Mouse (Mus musculus) heart, adult 2 months (tissue): ENCODE results near the gene Lhfpl2. TPM values are rescaled to one million over a fixed set of nuclear protein-coding genes. Genes with fewer than 3 reads are reported as not detected.
A peak's percentile ranks its signal among the peaks of the same experiment; 100 is the strongest.

Source experiments
- DNase-seq, 2 experiments: peaks; one replicate each; pipeline ENCODE4 v3.0.0; 2021
- H3K27ac ChIP-seq: fragments of 200-600 bp; 2 replicates; pipeline ENCODE4 v1.8.1; 2022
- H3K27me3 ChIP-seq: fragments of 200-500 bp; 2 replicates; pipeline ENCODE4 v1.6.1; 2012; ENCODE audit warnings: mild to moderate bottlenecking, low read length, inconsistent platforms, mixed read lengths; ENCODE audit not compliant: control insufficient read depth, insufficient read depth
- H3K36me3 ChIP-seq: fragments of 200-500 bp; 2 replicates; pipeline ENCODE4 v1.6.1; 2012; ENCODE audit warnings: low read length, inconsistent platforms; ENCODE audit not compliant: control insufficient read depth, insufficient read depth
- H3K4me1 ChIP-seq: fragments of 200-500 bp; 2 replicates; pipeline ENCODE4 v1.6.1; 2011; ENCODE audit warnings: low read length; ENCODE audit not compliant: control insufficient read depth, insufficient read depth
- H3K4me3 ChIP-seq: fragments of 200-600 bp; 2 replicates; pipeline ENCODE4 v1.8.1; 2022
- H3K79me2 ChIP-seq: fragments of 200-500 bp; replicated peaks from 2 replicates; pipeline ENCODE4 v1.6.1; 2012; ENCODE audit warnings: mild to moderate bottlenecking, inconsistent platforms, low read length, moderate library complexity, mixed read lengths; ENCODE audit not compliant: control insufficient read depth, insufficient read depth
- H3K9ac ChIP-seq: fragments of 200-500 bp; 2 replicates; pipeline ENCODE4 v1.6.1; 2012; ENCODE audit warnings: low read depth, mild to moderate bottlenecking, control low read depth, inconsistent platforms, low read length, mixed read lengths
- CTCF ChIP-seq: fragments of 200-600 bp; IDR thresholded peaks from 2 replicates; pipeline ENCODE4 v1.8.1; 2022; ENCODE audit warnings: antibody characterized with exemption, mild to moderate bottlenecking, moderate library complexity
- EP300 ChIP-seq: fragments of 200-500 bp; IDR thresholded peaks from 2 replicates; pipeline ENCODE4 v1.6.1; 2011; ENCODE audit warnings: low read depth, low read length, control low read depth; ENCODE audit not compliant: insufficient read depth
- POLR2A ChIP-seq: fragments of 200-500 bp; IDR thresholded peaks from 2 replicates; pipeline ENCODE4 v1.6.1; 2011; ENCODE audit warnings: mild to moderate bottlenecking, low read depth, low read length, control low read depth; ENCODE audit not compliant: insufficient read depth
- WGBS: fragments of 180-500 bp; shearing (Covaris S2); methylation state at CpG from one replicate; pipeline ENCODE4 v1.1.7; 2018; 5-methylcytosine and 5-hydroxymethylcytosine counted together
- intact Hi-C: fragments of 180-260 bp; cut with DNase I; formaldehyde crosslinking; loops from one replicate; pipeline ENCODE4 v1.15.1; 2025
- polyA plus RNA-seq: library from polyadenylated mRNA; depleted of rRNA; stranded (reverse); fragments of >200 nt; gene quantifications from 2 replicates; pipeline ENCODE4 v1.2.3, GENCODE M21; 2012
- total RNA-seq, 2 experiments: library from RNA; stranded (reverse); gene quantifications; 2 replicates each; pipeline ENCODE4 v1.2.3; 2021

The Lhfpl2 gene
- total and polyA plus RNA-seq, 3 experiments: 2.8 to 4.0 (median 3.5) TPM

- peaks cover 2% of the 10 kb centered on the region for H3K4me1 ChIP-seq
- no peak overlapping the region for H3K27ac ChIP-seq
- no peaks in the 10 kb centered on the region for H3K27me3 ChIP-seq
- no peak overlapping the region for H3K9ac ChIP-seq
- no peak overlapping the region for H3K4me3 ChIP-seq
- DNase-seq: no peak
- 0 out of 2 replicates have a peak, but pooled peaks cover under 1% of the 10 kb centered on the region for H3K36me3 ChIP-seq
- intact Hi-C loops: no loop called here
- TF ChIP-seq POLR2A (no peak), CTCF (no peak), EP300 (no peak)
- H3K79me2 ChIP-seq: no peaks in the 10 kb centered on the region
- 76% methylated on average over 6 of the region's 6 CpGs for WGBS
These were observed 96.1 kb downstream of the Lhfpl2 start for GRCm38 (mm10) chr13:94153658-94154057.

- TF ChIP-seq POLR2A: no peak
- no peak for TF ChIP-seq CTCF
- TF ChIP-seq EP300: no peak
- intact Hi-C loops: no loop called here
- Histone ChIP-seq H3K9ac (no peak overlapping the region), H3K4me3 (no peak overlapping the region), H3K27me3 (no peaks in the 10 kb centered on the region), H3K36me3 (0 out of 2 replicates have a peak, but pooled peaks cover 3% of the 10 kb centered on the region), H3K79me2 (no peaks in the 10 kb centered on the region), H3K4me1 (peaks cover 9% of the 10 kb centered on the region), H3K27ac (no peak overlapping the region)
- 84% methylated on average over 15 of the region's 15 CpGs for WGBS
- no peak for DNase-seq
These were observed 97.1 kb downstream of the Lhfpl2 start for GRCm38 (mm10) chr13:94154512-94155296.

- no peaks in the 10 kb centered on the region for H3K27me3 ChIP-seq
- no peaks in the 10 kb centered on the region for H3K79me2 ChIP-seq
- peaks cover 11% of the 10 kb centered on the region for H3K4me1 ChIP-seq
- TF ChIP-seq CTCF: no peak
- no peak for TF ChIP-seq POLR2A
- no peak for TF ChIP-seq EP300
- H3K36me3 ChIP-seq: 0 out of 2 replicates have a peak, but pooled peaks cover 3% of the 10 kb centered on the region
- DNase-seq: no peak
- intact Hi-C loops: no loop called here
- H3K4me3 ChIP-seq: no peak overlapping the region
- 72% methylated on average over 9 of the region's 9 CpGs for WGBS
- H3K9ac ChIP-seq: no peak overlapping the region
- no peak overlapping the region for H3K27ac ChIP-seq
These were observed 98.2 kb downstream of the Lhfpl2 start for GRCm38 (mm10) chr13:94155657-94156429.

GRCm38 (mm10) chr13:94158864-94159477, 101.4 kb downstream of the Lhfpl2 start:
- DNase-seq: no peak
- intact Hi-C loops: no loop called here
- Histone ChIP-seq H3K4me1 (peaks cover 12% of the 10 kb centered on the region), H3K9ac (no peak overlapping the region), H3K4me3 (no peak overlapping the region), H3K27me3 (no peaks in the 10 kb centered on the region), H3K27ac (peak overlapping the region; percentile 31), H3K36me3 (0 out of 2 replicates have a peak, but pooled peaks cover 3% of the 10 kb centered on the region), H3K79me2 (no peaks in the 10 kb centered on the region)
- 32% methylated on average over 6 of the region's 6 CpGs for WGBS
- TF ChIP-seq POLR2A (no peak), CTCF (no peak), EP300 (no peak)

GRCm38 (mm10) chr13:94159478-94160220, 102.1 kb downstream of the Lhfpl2 start:
- Histone ChIP-seq H3K4me3 (no peak overlapping the region), H3K36me3 (0 out of 2 replicates have a peak, but pooled peaks cover 3% of the 10 kb centered on the region), H3K4me1 (peaks cover 10% of the 10 kb centered on the region), H3K27ac (peak overlapping the region; percentile 31; the same call in 1 of the 2 replicates), H3K27me3 (no peaks in the 10 kb centered on the region), H3K79me2 (no peaks in the 10 kb centered on the region), H3K9ac (no peak overlapping the region)
- WGBS: 59% methylated on average over 7 of the region's 7 CpGs
- DNase-seq: no peak
- intact Hi-C loops: no loop called here
- TF ChIP-seq EP300 (no peak), POLR2A (no peak), CTCF (no peak)
